Mouse (Mus musculus) C2C12 (cell line): ENCODE data around the gene Pkdrej.

Experiments used
- CEBPB ChIP-seq: IDR thresholded peaks from one replicate; pipeline ENCODE4 v1.6.1; 2011; ENCODE audit warnings: low read depth, mild to moderate bottlenecking, control low read depth, moderate library complexity
- CTCF ChIP-seq: IDR thresholded peaks from one replicate; pipeline ENCODE4 v1.5.1; 2011; ENCODE audit not compliant: control insufficient read depth, insufficient read depth, insufficient read length
- FOSL1 ChIP-seq: IDR thresholded peaks from one replicate; pipeline ENCODE4 v1.8.0; 2011; ENCODE audit warnings: mild to moderate bottlenecking, low read length; ENCODE audit not compliant: poor library complexity, insufficient read depth, severe bottlenecking
- MAX ChIP-seq: IDR thresholded peaks from one replicate; pipeline ENCODE4 v1.6.1; 2011; ENCODE audit warnings: mild to moderate bottlenecking, control low read depth
- MYOD1 ChIP-seq: IDR thresholded peaks from one replicate; pipeline ENCODE4 v1.6.1; 2011; ENCODE audit warnings: low read depth; ENCODE audit not compliant: control insufficient read depth, insufficient read length
- MYOG ChIP-seq: IDR thresholded peaks from one replicate; pipeline ENCODE4 v1.6.1; 2011; ENCODE audit not compliant: control insufficient read depth, insufficient read length; ENCODE audit errors: extremely low read depth
- USF1 ChIP-seq: IDR thresholded peaks from one replicate; pipeline ENCODE4 v1.6.1; 2011; ENCODE audit warnings: low read depth, mild to moderate bottlenecking, control low read depth, moderate library complexity

- no peak for TF ChIP-seq CTCF
- no peak for TF ChIP-seq MAX
- TF ChIP-seq MYOG, result no peak
- TF ChIP-seq FOSL1, result no peak
- no peak for TF ChIP-seq CEBPB
- TF ChIP-seq USF1, result no peak
- peak; percentile 22 for TF ChIP-seq MYOD1
Observed at GRCm38 (mm10) chr15:85810806-85811521, 10.6 kb downstream of the Pkdrej start.
